Mouse (Mus musculus): ENCODE data around the gene Ormdl3. TPM values are rescaled to one million over a fixed set of nuclear protein-coding genes. Genes with fewer than 3 reads are reported as not detected.
A peak's percentile ranks its signal among the peaks of the same experiment; 100 is the strongest.

The Ormdl3 gene
- polyA plus RNA-seq, 1 experiment from 2014 or later: 76.4 TPM

- Histone ChIP-seq H3K4me1 (peaks cover 15% of the 10 kb centered on the region; the same call in 1 of the 2 replicates), H3K36me3 (no peaks in the 10 kb centered on the region), H3K27me3 (peaks cover 29% of the 10 kb centered on the region), H3K27ac (replicated peaks) (no peak overlapping the region), H3K4me2 (replicated peaks) (peak overlapping the region; percentile 45), H3K4me3 (replicated peaks) (peak overlapping the region; percentile 23), H3K9ac (no peak overlapping the region), H3K9me3 (replicated peaks) (no peaks in the 10 kb centered on the region)
- no peak for ATAC-seq (ENCODE audit: insufficient number of reproducible peaks, low FRiP score, low TSS enrichment, low read depth)
- 2% methylated on average over 20 of the region's 20 CpGs for WGBS
Observed at GRCm38 (mm10) chr11:98602090-98602690, 15.0 kb upstream of the Ormdl3 start.

GRCm38 (mm10) chr11:98599291-98599690 lies 12.1 kb upstream of the Ormdl3 start:
- Histone ChIP-seq H3K27ac (replicated peaks) (no peak overlapping the region), H3K4me3 (replicated peaks) (no peak overlapping the region), H3K4me1 (peaks cover 15% of the 10 kb centered on the region; the same call in 1 of the 2 replicates), H3K27me3 (peaks cover 27% of the 10 kb centered on the region), H3K36me3 (no peaks in the 10 kb centered on the region), H3K9ac (no peak overlapping the region), H3K4me2 (replicated peaks) (no peak overlapping the region), H3K9me3 (replicated peaks) (no peaks in the 10 kb centered on the region)
- 29% methylated on average over 18 of the region's 18 CpGs for WGBS
- no peak for ATAC-seq (ENCODE audit: insufficient number of reproducible peaks, low FRiP score, low TSS enrichment, low read depth)

- Histone ChIP-seq H3K4me1 (peaks cover 15% of the 10 kb centered on the region; the same call in 1 of the 2 replicates), H3K4me3 (replicated peaks) (no peak overlapping the region), H3K36me3 (no peaks in the 10 kb centered on the region), H3K9ac (no peak overlapping the region), H3K4me2 (replicated peaks) (no peak overlapping the region), H3K27me3 (peaks cover 27% of the 10 kb centered on the region), H3K27ac (replicated peaks) (no peak overlapping the region), H3K9me3 (replicated peaks) (no peaks in the 10 kb centered on the region)
- WGBS: 50% methylated on average over 18 of the region's 18 CpGs
- no peak for ATAC-seq (ENCODE audit: insufficient number of reproducible peaks, low FRiP score, low TSS enrichment, low read depth)
Observed at GRCm38 (mm10) chr11:98598851-98599290, 11.7 kb upstream of the Ormdl3 start.

- ATAC-seq (ENCODE audit: insufficient number of reproducible peaks, low FRiP score, low TSS enrichment, low read depth): no peak
- Histone ChIP-seq H3K4me1 (peaks cover 15% of the 10 kb centered on the region; the same call in 1 of the 2 replicates), H3K4me3 (replicated peaks) (no peak within 1 kb of the TSS), H3K9ac (no peak within 1 kb of the TSS), H3K4me2 (replicated peaks) (no peak within 1 kb of the TSS), H3K27ac (replicated peaks) (no peak within 1 kb of the TSS), H3K9me3 (replicated peaks) (no peaks in the 10 kb centered on the region), H3K27me3 (peaks cover 27% of the 10 kb centered on the region), H3K36me3 (no peaks in the 10 kb centered on the region)
- WGBS: 75% methylated on average over 8 of the region's 8 CpGs
Observed at GRCm38 (mm10) chr11:98597991-98598390, 10.8 kb upstream of the Ormdl3 start, which contains the start of gene Lrrc3c. Gene Lrrc3c, plus strand, starts transcription at chr11:98598291.

GRCm38 (mm10) chr11:98597363-98597762 lies 10.2 kb upstream of the Ormdl3 start:
- H3K9me3 ChIP-seq (replicated peaks): no peaks in the 10 kb centered on the region
- no peak overlapping the region for H3K27ac ChIP-seq (replicated peaks)
- peaks cover 27% of the 10 kb centered on the region for H3K27me3 ChIP-seq
- no peak overlapping the region for H3K4me2 ChIP-seq (replicated peaks)
- H3K9ac ChIP-seq: no peak overlapping the region
- no peak overlapping the region for H3K4me3 ChIP-seq (replicated peaks)
- H3K36me3 ChIP-seq: no peaks in the 10 kb centered on the region
- ATAC-seq (ENCODE audit: insufficient number of reproducible peaks, low FRiP score, low TSS enrichment, low read depth): no peak
- H3K4me1 ChIP-seq: peaks cover 15% of the 10 kb centered on the region; the same call in 1 of the 2 replicates
- 42% methylated on average over 6 of the region's 6 CpGs for WGBS

GRCm38 (mm10) chr11:98595955-98596354 lies 8.8 kb upstream of the Ormdl3 start:
- WGBS: 76% methylated on average over 3 of the region's 3 CpGs
- Histone ChIP-seq H3K9ac (no peak overlapping the region), H3K27me3 (peaks cover 26% of the 10 kb centered on the region), H3K4me2 (replicated peaks) (no peak overlapping the region), H3K36me3 (no peaks in the 10 kb centered on the region), H3K4me1 (peaks cover 8% of the 10 kb centered on the region; the same call in 1 of the 2 replicates), H3K27ac (replicated peaks) (no peak overlapping the region), H3K4me3 (replicated peaks) (no peak overlapping the region), H3K9me3 (replicated peaks) (no peaks in the 10 kb centered on the region)
- no peak for ATAC-seq (ENCODE audit: insufficient number of reproducible peaks, low FRiP score, low TSS enrichment, low read depth)

- Histone ChIP-seq H3K27ac (replicated peaks) (no peak overlapping the region), H3K9me3 (replicated peaks) (no peaks in the 10 kb centered on the region), H3K27me3 (peaks cover 23% of the 10 kb centered on the region), H3K4me2 (replicated peaks) (no peak overlapping the region), H3K4me3 (replicated peaks) (no peak overlapping the region), H3K9ac (no peak overlapping the region), H3K36me3 (no peaks in the 10 kb centered on the region), H3K4me1 (peaks cover 8% of the 10 kb centered on the region; the same call in 1 of the 2 replicates)
- ATAC-seq (ENCODE audit: insufficient number of reproducible peaks, low FRiP score, low TSS enrichment, low read depth): no peak
- WGBS: 62% methylated on average over 10 of the region's 10 CpGs
Observed at GRCm38 (mm10) chr11:98595473-98595872, 8.3 kb upstream of the Ormdl3 start.

- no peak overlapping the region for H3K27ac ChIP-seq (replicated peaks)
- 71% methylated on average over 6 of the region's 6 CpGs for WGBS
- H3K9ac ChIP-seq: no peak overlapping the region
- no peaks in the 10 kb centered on the region for H3K36me3 ChIP-seq
- H3K4me2 ChIP-seq (replicated peaks): no peak overlapping the region
- no peaks in the 10 kb centered on the region for H3K9me3 ChIP-seq (replicated peaks)
- no peak overlapping the region for H3K4me3 ChIP-seq (replicated peaks)
- ATAC-seq (ENCODE audit: insufficient number of reproducible peaks, low FRiP score, low TSS enrichment, low read depth): no peak
- H3K4me1 ChIP-seq: peaks cover 8% of the 10 kb centered on the region; the same call in 1 of the 2 replicates
- H3K27me3 ChIP-seq: peaks cover 23% of the 10 kb centered on the region
Observed at GRCm38 (mm10) chr11:98595021-98595420, 7.9 kb upstream of the Ormdl3 start.

- no peaks in the 10 kb centered on the region for H3K9me3 ChIP-seq (replicated peaks)
- no peak overlapping the region for H3K4me3 ChIP-seq (replicated peaks)
- no peak overlapping the region for H3K9ac ChIP-seq
- H3K4me2 ChIP-seq (replicated peaks): no peak overlapping the region
- no peaks in the 10 kb centered on the region for H3K36me3 ChIP-seq
- H3K27me3 ChIP-seq: 0 out of 2 replicates have a peak, but pooled peaks cover 4% of the 10 kb centered on the region
- ATAC-seq (ENCODE audit: insufficient number of reproducible peaks, low FRiP score, low TSS enrichment, low read depth): no peak
- peaks cover 21% of the 10 kb centered on the region for H3K4me1 ChIP-seq
- WGBS: 68% methylated on average over 19 of the region's 19 CpGs
- H3K27ac ChIP-seq (replicated peaks): no peak overlapping the region
Observed at GRCm38 (mm10) chr11:98590548-98591445, 3.6 kb upstream of the Ormdl3 start.

GRCm38 (mm10) chr11:98589306-98589705 lies 2.1 kb upstream of the Ormdl3 start:
- Histone ChIP-seq H3K9ac (no peak overlapping the region), H3K9me3 (replicated peaks) (no peaks in the 10 kb centered on the region), H3K27ac (replicated peaks) (no peak overlapping the region; the same call in 1 of the 2 replicates), H3K4me2 (replicated peaks) (no peak overlapping the region), H3K4me1 (peaks cover 34% of the 10 kb centered on the region), H3K27me3 (0 out of 2 replicates have a peak, but pooled peaks cover 4% of the 10 kb centered on the region), H3K4me3 (replicated peaks) (no peak overlapping the region), H3K36me3 (no peaks in the 10 kb centered on the region)
- 68% methylated on average over 8 of the region's 8 CpGs for WGBS
- no peak for ATAC-seq (ENCODE audit: insufficient number of reproducible peaks, low FRiP score, low TSS enrichment, low read depth)

GRCm38 (mm10) chr11:98588833-98589281 lies 1.7 kb upstream of the Ormdl3 start:
- Histone ChIP-seq H3K4me3 (replicated peaks) (no peak overlapping the region), H3K27ac (replicated peaks) (no peak overlapping the region; the same call in 1 of the 2 replicates), H3K4me1 (peaks cover 37% of the 10 kb centered on the region), H3K36me3 (no peaks in the 10 kb centered on the region), H3K9me3 (replicated peaks) (no peaks in the 10 kb centered on the region), H3K27me3 (0 out of 2 replicates have a peak, but pooled peaks cover 4% of the 10 kb centered on the region), H3K9ac (no peak overlapping the region), H3K4me2 (replicated peaks) (no peak overlapping the region)
- no peak for ATAC-seq (ENCODE audit: insufficient number of reproducible peaks, low FRiP score, low TSS enrichment, low read depth)
- WGBS: 51% methylated on average over 6 of the region's 6 CpGs
